Mouse (Mus musculus): ENCODE measurements around the gene Pdzk1.

Pdzk1 gene

DNA sequence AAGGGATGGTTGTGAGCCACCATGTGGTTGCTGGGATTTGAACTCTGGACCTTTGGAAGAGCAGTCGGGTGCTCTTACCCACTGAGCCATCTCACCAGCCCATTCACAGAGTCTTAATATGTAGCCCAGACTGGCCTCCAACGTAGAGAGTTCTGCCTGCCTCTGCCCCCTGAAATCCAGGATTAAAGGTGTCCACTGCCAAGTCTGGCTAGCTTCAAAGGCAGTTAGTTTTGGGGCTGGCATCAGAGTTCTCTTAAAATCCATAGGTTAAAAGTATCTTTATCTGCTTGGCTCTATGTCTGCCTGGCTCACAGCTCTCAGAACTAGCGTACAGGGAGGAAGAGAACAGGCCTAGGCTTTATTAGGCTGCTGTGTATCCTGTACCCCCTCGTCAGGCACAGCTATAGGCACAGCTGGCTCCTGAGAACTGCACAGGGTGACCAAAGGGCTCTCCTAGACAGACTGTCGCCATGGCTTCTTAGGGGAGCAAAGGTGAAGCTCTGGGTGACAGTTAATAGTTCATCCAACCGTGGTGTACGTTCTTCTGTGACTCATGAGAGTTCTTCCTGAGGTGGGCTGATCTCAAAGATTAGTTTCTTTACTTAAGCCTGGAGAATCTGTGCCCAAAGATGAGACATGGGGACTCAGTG lies 10.0 kb downstream of the Pdzk1 start:
- DNase-seq, result peak; percentile 87

- DNase-seq, result no peak
These were observed 16.1 kb downstream of the Pdzk1 start for GRCm38 (mm10) chr3:96845191-96845590.

GRCm38 (mm10) chr3:96845806-96846205 lies 16.7 kb downstream of the Pdzk1 start:
- DNase-seq, result no peak

DNA sequence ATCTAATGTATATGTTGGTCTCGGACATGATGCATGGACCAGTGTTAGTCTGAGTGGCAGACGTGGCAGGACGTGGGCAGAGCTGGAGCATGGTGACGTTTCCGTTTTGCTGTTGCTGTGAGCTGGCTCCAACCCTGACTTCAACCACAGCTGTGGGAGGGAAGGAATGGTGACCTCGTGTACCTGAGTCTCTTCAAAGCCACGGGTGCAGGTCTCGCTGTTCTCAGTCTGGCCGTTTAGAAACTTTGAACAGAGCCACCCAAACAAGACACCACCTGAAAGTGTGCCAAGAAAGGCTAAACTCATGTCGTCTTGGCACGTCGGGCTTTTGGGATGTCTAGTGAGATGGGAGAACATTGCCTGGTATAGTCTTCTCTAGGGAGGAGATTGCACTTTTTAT lies 17.9 kb downstream of the Pdzk1 start:
- DNase-seq, result no peak

DNA sequence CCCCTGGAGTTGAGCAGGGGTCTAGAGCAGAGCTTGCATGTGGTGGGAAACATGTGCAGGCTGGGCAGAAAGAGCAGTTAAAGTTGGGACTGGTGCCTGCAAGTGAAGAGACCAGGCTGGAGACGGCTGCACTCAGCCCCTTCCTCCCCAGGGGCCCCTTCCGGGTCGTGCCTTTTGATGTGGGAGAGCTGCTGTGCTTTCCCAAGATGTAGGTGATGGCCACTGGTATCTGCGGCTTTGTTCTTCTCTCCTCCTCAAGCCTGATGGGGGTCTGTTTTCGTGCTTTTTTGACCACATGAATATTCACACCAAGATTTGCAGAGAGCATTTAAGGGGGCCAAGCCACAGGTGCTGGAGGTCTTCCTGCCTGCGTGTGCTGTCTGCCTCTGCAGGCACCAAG lies 18.6 kb downstream of the Pdzk1 start:
- DNase-seq, result no peak

- DNase-seq, result no peak
These were observed 19.4 kb downstream of the Pdzk1 start for GRCm38 (mm10) chr3:96848470-96848869.

DNA sequence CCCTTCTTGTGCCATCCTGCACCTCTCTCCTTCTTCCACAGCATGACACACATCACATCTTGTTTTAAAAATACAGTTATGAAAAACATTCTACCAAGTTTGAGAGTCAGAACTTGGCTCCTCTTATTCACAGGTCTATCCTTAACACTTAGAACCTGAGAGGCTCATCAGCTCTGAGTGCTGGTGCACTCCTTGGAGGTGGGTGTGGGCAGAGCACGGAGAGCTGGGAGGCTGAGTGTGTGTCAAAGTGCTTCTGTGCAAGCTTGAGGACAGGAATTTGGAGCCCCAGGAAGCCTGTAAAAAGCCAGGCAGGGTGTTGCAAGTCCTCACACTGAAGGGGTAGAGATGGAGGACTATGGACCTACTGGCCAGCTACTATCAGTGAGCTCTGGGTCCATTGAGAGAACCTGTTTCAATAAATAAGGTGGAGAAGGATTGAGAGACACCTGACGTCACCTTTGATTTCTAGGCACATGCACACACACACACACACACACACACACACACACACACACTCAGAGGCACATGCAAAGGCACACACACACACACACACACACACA lies 20.2 kb downstream of the Pdzk1 start:
- DNase-seq, result no peak

GRCm38 (mm10) chr3:96852561-96852960 lies 23.5 kb downstream of the Pdzk1 start:
- DNase-seq, result no peak

DNA sequence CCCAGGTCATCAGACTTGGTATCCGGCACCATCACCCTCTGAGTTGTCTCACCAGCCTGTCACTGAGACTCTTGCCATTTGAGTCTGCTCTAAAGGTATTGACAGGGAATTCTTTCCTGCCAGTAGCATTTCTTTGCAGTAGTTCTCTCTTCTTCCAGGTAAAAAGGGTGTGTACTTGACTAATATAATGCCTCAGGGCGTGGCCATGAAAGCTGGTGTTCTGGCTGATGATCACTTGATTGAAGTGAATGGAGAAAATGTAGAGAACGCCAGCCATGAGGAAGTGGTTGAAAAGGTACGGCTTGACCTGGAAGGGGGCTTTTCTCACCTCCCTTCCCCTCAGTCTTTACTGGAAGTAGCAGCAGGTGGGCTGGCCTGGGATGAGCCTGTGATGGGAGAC lies 25.3 kb downstream of the Pdzk1 start:
- DNase-seq, result no peak

DNA sequence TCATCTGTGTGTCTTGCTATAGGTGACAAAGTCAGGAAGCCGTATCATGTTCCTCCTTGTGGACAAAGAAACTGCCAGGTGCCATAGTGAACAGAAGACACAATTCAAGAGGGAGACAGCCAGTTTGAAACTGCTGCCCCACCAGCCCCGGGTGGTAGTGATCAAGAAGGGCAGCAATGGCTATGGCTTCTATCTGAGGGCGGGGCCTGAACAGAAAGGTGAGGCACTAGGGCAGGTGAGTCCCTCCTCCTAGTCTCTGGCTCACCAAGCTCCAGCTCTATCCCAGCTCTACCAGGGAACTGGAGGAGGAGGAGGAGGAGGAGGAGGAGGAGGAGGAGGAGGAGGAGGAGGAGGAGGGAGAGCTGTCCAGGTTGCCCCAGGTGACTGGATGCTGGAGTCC lies 26.7 kb downstream of the Pdzk1 start:
- no peak for DNase-seq

- DNase-seq, result no peak
These were observed 31.4 kb downstream of the Pdzk1 start for GRCm38 (mm10) chr3:96860498-96860897.

DNA sequence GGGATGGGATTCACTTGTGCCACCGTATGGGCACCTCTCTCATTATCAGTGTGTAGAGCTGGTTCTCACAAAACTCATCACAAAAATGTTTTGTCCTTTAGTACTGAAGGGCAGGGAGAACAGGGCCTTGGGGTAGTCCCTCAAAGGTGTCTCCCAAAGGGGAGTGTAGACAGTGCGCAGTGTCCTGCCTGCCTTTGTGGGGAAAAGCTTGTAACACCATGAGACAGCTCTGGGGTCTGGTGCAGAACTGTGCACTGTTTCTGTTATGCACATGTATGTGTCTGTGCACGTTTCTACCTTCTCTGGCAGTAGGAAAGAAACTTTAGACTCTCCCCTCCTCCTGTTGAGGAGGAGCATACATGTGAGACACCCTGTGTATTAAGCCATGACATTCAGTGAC lies 38.8 kb downstream of the Pdzk1 start:
- DNase-seq, result no peak

DNA sequence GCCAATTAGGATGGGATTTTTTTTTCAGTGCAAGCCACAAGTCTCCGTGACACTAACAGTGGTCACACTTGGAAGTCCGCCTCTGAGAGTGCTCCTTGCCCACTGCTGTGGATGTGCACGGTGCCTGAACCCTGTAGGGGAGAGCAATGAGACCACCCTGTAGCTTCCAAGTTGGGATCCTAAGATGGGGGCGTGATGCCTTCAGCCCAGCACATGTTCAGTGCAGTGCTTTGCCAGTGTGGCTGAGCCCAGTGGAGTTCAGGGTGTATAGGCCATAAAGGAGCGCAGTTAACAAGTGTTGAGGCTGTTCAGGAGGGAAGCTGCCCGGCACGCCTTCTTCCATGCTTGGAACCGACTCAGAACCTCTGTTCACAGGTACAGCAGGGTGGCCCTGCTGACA lies 39.5 kb downstream of the Pdzk1 start:
- DNase-seq, result no peak

DNA sequence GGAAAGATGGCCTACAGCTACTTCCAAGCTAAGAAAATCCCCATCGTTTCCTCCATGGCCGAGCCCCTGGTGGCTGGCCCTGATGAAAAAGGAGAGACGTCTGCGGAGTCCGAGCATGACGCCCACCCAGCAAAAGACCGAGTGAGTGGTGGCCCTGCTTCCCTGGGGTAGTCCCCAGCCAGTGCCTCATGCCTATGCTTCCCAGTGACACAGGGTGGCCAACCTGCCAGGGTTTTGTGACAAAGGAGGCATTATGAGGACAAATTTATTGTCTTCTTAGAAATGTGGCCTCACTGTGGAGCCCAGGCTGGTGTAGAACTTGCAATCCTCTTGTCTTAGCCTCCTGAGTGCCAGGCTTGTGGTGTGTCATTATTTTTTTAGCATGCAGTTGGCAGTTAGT lies 40.0 kb downstream of the Pdzk1 start:
- no peak for DNase-seq

DNA sequence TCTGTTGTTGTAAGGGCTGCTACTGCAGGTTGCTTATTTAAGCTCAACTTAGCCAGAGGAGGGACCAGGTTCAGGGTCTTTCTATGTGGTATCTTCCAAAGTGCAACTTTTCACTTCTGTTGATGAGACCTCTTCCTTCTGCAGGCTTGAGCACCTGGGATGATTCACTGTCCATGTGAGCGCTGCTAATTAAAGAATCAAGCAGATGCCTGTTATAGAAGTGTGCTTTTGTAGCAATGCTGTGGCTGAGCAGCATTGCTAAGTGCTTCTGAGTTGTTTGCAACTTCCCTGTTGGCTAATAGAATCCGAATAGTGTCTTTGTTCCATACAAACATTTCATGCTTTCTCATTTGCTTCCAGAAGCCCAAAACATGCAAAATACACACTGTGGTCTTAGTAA lies 41.2 kb downstream of the Pdzk1 start:
- no peak for DNase-seq

DNA sequence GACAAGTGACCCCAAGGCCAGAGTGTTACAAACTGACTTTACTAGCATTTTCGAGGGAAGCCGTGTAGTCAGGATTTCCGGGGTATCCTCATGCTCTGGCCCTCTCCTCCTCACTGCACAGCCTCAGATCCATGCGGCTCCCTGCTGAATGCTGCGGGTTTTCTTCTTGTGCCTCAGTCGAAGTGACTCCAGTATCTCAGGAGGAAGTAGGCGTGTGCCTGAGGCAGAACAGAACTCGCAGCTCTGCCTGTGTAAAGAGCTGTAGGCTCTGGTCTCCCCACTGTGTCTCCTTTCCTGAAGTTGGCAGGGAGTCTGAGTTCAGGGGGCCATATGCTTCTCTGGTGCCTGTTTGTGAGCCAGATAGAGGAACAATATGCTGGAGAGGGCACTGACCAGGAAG lies 42.0 kb downstream of the Pdzk1 start:
- DNase-seq, result no peak

- DNase-seq, result no peak
These were observed 43.4 kb downstream of the Pdzk1 start for GRCm38 (mm10) chr3:96872501-96872900.

GRCm38 (mm10) chr3:96874808-96875571 lies 45.9 kb downstream of the Pdzk1 start:
- DNase-seq, result peak; percentile 82

DNA sequence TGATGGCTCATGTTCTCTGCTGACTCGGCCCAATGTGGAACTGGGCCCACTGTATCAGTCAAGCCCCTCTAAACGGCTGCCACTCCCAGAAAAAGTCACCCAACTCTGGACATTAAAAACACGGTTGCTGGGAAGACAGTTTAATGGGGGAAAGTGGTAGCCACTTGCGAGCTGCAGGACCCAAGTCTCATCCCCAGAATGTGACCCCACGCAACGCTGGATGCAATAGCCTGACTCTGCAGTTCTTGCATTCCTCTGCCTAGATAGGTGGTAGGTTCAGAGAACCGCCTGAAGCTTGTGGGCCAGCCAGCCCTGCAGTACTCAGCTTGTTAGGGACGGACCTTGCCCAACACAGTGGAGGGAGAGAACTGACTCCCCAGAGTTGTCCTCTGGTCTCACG lies 50.5 kb downstream of the Pdzk1 start:
- peak; percentile 45 for DNase-seq

- DNase-seq, result no peak
These were observed 51.3 kb downstream of the Pdzk1 start for GRCm38 (mm10) chr3:96880385-96880784.

- no peak for DNase-seq
These were observed 52.5 kb downstream of the Pdzk1 start for GRCm38 (mm10) chr3:96881557-96881956.

DNA sequence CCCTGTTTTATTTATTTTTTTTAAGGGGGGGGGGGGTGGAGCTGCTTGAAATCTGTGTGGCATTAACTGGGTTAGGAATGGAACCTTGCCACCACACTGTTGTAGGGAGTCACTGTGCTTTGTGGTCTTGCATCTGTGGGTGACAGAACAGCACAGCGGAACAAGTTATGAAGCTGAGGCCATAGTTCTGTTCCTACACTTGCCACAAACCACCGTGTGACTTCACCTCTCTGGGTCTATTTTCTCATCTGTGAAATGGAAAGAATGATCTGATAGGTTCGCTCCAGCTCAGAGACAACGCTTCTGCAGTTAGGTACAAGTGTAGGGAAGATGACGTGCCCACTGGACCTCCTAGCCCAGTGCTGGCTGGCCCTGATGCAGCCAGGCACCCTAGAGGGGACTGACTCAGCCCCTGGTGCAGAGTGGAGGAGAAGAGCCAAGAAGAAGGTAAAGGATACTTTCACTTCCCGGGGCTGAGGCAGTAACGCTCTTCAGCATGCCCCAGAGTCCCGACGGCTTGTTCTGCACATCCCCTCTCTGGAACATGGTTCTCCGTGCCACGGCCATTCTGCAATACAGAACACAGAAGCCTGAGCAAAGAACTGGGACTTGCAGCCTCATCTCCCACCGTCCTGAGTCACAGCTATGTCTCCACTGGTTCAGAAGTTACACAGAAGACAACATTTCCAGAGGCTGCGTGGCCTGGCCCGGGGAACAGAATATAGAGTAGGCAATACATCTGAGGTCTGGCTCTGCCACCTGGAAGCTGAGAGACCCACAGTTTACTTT lies 53.2 kb downstream of the Pdzk1 start:
- DNase-seq, result no peak

GRCm38 (mm10) chr3:96883690-96884089 lies 54.6 kb downstream of the Pdzk1 start:
- DNase-seq, result no peak

Measured in kidney, adult 9 months (tissue).